Mouse (Mus musculus) olfactory bulb, adult 2 months (tissue): Measurements from ENCODE around the gene Cbarp. TPM values are rescaled to one million over a fixed set of nuclear protein-coding genes. Genes with fewer than 3 reads are reported as not detected.
A peak's percentile ranks its signal among the peaks of the same experiment; 100 is the strongest.

ENCODE experiments used
- H3K27ac ChIP-seq: fragments of 200-500 bp; 2 replicates; pipeline ENCODE4 v1.5.1; 2012; ENCODE audit warnings: low read depth, low read length; ENCODE audit not compliant: insufficient read depth
- H3K4me1 ChIP-seq: fragments of 200-500 bp; 2 replicates; pipeline ENCODE4 v1.6.1; 2012; ENCODE audit warnings: low read length; ENCODE audit not compliant: control insufficient read depth, insufficient read depth
- H3K4me3 ChIP-seq: fragments of 200-500 bp; 2 replicates; pipeline ENCODE4 v1.5.1; 2012; ENCODE audit warnings: mild to moderate bottlenecking, low read depth, low read length, moderate library complexity; ENCODE audit not compliant: insufficient read depth
- CTCF ChIP-seq: fragments of 200-500 bp; IDR thresholded peaks from 2 replicates; pipeline ENCODE4 v1.5.1; 2012; ENCODE audit warnings: low read depth, mild to moderate bottlenecking, low read length, moderate library complexity; ENCODE audit not compliant: insufficient read depth
- POLR2A ChIP-seq: fragments of 200-500 bp; IDR thresholded peaks from 2 replicates; pipeline ENCODE4 v1.6.1; 2012; ENCODE audit warnings: mild to moderate bottlenecking, low read depth, low read length, moderate library complexity; ENCODE audit not compliant: insufficient read depth
- WGBS: fragments of 180-500 bp; shearing (Covaris S2); methylation state at CpG from one replicate; pipeline ENCODE4 v1.1.7; 2018; 5-methylcytosine and 5-hydroxymethylcytosine counted together
- polyA plus RNA-seq: library from polyadenylated mRNA; stranded (reverse); fragments of >200 nt; gene quantifications from 2 replicates; pipeline ENCODE4 v1.2.4, GENCODE M21; 2012; ENCODE audit warnings: low replicate concordance; ENCODE audit not compliant: missing spikeins, insufficient read depth, insufficient read length

Gene Cbarp
- polyA plus RNA-seq, 1 experiment: not detected

DNA sequence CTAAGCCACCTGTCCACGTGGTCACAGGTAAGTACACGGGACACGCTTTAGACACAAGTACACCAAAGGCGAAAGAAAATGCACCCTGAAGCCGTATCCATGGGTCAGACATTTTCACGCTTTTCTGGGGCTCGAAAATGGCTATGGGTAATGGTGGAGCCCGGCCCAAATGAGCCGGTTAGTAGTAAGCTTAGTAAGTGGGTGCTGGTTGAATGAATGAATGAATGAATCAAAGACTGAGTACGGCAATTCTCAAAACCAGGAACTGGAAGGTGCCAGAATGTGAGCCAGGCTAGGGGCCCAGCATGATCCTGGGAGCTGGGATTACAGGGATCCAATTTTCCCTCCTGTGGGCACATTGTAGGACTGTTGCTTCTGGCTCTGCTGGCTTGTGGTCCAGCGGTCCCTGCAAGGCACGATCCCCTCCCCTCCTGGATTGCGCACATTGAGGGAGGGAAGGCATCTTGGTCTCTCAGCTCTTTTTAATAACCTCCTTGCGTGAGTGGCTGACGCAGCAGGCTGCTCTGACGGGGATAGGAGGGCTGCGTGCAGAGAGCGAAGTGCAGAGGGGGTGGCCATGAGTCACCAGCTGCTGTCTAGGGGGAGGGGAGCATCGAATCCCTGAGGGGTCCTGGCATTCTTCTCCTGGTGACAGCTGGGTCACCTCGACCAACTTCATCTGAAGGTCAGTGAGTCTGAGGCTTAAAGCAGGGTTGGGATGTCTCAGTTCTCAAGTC, 24.9 kb upstream of the Cbarp start, which contains the start of gene Cirbp:
Gene Cirbp (plus strand): TSS at position 594 of the 737 bp plus-strand sequence.
- Histone ChIP-seq H3K27ac (peak within 1 kb of the TSS; percentile 87), H3K4me3 (peak within 1 kb of the TSS; percentile 48), H3K4me1 (peaks cover 61% of the 10 kb centered on the region)
- TF ChIP-seq POLR2A (no peak), CTCF (no peak)
- WGBS: 8% methylated on average over 20 of the region's 20 CpGs

DNA sequence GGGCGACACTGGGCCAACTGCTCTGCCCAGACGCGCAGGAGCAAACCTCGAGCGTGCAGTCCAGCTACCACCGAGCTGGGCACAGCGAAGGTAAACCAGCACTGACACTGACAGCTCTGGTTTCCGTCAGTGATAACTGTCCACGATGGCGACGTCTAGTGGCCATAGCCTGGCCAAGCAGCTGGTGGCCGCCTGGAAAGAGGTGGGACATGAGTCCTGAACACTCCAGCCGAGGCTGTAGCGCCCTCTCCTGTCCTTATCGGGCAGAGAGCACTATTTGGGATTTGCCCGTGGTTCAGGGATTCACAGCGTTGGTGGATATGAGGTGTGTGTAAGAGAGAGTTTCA, 24.3 kb upstream of the Cbarp start:
- 0% methylated on average over 17 of the region's 17 CpGs for WGBS
- H3K27ac ChIP-seq: peak overlapping the region; percentile 87
- H3K4me3 ChIP-seq: peak overlapping the region; percentile 48
- peaks cover 61% of the 10 kb centered on the region for H3K4me1 ChIP-seq
- TF ChIP-seq CTCF (peak; percentile 94), POLR2A (no peak)

DNA sequence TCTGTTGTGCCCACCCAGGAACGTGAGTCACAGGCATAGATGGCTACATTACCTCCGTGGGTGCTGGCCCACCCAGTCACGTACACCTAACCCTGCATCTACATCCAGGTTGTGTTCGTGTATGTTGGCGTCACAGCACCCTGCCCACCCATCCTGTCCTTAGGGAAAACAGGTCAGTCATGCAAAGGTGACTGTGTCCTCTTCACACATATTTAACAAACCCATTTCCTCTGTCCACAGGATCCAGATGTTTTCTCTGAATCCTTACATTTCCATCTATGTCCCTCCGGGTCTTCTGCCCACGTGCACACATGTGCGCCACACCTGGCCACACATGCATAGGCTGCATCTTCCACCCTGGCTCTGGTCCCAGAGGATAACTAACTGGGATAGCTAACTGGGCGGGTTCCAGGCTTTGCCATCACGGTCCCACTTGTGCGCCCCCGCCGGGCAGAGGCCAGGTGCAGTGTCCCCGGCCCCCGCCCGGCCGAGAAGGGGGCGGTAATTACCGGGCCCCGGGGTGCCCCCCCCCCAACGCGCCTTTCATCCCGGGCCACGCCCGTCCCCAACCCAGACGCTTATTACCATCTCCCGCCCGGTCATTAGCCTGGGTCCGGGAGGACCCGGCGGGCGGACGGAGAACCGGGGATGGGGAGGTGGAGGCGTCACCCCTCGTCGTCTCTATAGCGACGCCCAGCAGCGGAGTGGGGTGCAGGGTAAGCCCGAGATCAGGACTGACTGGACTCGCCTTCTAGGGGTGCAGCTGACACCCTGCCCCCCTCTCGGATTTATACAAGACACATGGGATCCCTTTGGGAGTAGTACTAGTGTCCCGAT, 23.7 kb upstream of the Cbarp start:
- WGBS: 5% methylated on average over 44 of the region's 44 CpGs
- peak overlapping the region; percentile 83 for H3K27ac ChIP-seq
- peak overlapping the region; percentile 48 for H3K4me3 ChIP-seq
- TF ChIP-seq CTCF: no peak
- TF ChIP-seq POLR2A: no peak
- peaks cover 60% of the 10 kb centered on the region for H3K4me1 ChIP-seq

DNA sequence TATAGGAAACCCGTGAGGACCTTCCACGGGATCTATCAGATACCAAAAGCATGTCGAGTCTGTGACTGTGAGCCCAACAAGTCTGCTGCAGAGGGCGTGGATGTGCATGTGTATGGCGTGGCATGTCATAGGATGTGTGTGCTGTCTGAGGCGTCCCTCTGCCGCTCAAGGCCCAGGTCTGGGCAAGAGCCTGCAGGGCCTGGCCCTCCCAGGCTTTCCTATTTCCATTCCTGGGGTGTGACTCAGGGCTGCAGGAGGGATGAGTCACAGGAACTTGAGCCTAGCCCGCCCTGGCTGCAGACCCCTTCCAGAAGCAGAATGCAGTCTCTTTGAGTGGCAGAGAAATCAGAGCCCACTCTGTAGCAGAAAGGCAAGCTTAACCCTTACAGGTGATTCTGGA, 23.1 kb upstream of the Cbarp start:
- TF ChIP-seq POLR2A: no peak
- no peak for TF ChIP-seq CTCF
- Histone ChIP-seq H3K4me1 (peaks cover 66% of the 10 kb centered on the region), H3K27ac (peak overlapping the region; percentile 63), H3K4me3 (no peak overlapping the region)
- WGBS: 44% methylated on average over 8 of the region's 8 CpGs

DNA sequence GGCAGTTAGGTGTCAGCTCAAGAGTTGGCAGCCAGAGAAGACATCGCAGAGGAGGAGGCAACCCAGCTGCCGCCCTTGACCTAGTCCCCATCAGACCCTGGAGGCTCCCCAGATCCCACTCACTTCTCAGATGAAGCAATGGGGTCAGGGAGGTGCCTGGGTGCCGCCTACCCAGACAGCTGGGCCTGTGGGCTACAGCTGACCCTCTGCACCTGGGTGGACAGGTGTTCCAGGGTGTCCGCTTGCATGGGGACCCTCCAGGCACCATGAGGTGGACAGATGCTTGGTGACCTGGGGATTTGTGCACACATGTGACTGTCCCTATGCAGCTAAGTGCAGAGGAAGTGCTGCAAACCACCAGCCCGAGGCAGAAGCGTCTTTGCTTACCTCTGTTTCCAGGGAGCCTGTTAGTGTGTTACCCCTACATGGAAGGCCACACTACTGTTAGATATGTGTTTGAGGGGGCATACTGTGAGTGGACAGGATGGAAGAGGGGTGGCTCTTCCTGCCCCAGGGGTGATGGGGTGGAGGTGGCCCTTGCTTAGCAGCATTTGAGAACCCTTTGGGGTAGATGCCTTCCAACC, 22.2 kb upstream of the Cbarp start:
- Histone ChIP-seq H3K4me1 (peaks cover 74% of the 10 kb centered on the region), H3K4me3 (no peak overlapping the region), H3K27ac (peak overlapping the region; percentile 57; the same call in 1 of the 2 replicates)
- WGBS: 82% methylated on average over 6 of the region's 6 CpGs
- no peak for TF ChIP-seq CTCF
- TF ChIP-seq POLR2A: no peak

DNA sequence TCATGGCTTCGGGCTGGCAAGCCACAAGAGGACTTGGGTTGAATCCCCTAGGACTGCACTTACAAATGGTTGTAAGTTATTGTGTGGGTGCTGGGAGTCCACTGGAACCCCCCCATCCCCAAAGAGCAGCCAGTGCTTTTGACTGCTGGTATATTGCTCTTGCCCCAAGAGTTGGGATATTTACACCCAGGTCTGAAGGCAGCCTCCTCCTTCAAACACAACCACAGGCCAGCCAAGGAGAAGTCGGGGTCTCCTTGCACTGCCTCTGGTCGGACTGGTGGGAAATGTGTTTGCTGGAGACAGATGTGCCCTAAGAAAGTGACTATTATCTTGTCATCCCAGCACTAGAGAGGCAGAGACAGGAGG, 21.6 kb upstream of the Cbarp start:
- peaks cover 77% of the 10 kb centered on the region for H3K4me1 ChIP-seq
- H3K4me3 ChIP-seq: no peak overlapping the region
- peak overlapping the region; percentile 57; the same call in 1 of the 2 replicates for H3K27ac ChIP-seq
- 73% methylated on average over 3 of the region's 3 CpGs for WGBS
- no peak for TF ChIP-seq POLR2A
- no peak for TF ChIP-seq CTCF

DNA sequence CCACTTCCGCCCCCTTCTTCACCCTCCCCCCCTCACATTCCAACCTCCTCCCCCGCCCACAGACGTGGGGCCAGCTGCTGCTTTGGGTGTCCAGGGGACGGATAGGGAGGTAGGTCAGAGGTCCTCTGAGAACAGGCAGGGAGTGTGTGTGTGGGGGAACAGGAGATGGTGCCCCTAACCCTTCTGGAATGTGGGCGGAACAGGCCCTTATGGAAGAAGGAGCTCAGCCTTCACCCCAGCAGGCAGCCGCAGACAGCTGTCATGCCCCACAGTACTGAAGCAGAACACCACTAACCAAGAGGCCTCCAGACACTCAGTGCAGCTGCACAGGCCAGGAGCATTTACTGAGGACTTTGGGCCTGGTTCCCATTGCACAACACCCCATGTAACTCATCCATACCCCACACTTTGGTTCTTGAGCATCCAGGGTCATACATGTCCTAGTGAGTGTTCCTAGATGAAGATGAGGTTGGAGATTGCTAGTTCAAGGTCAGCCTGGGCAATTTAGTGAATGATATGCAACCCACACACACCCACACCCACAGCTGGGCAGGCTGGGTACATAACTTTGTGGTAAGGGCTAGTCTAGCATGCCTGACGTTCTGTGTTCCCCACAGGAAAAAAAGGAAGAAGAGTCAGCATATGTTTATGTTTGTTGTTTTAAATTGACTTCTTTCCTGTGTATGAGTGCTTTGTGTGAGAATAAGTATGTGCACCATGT, 21.0 kb upstream of the Cbarp start:
- WGBS: 29% methylated on average over 7 of the region's 7 CpGs
- Histone ChIP-seq H3K4me1 (peaks cover 83% of the 10 kb centered on the region), H3K4me3 (no peak overlapping the region), H3K27ac (peak overlapping the region; percentile 57)
- no peak for TF ChIP-seq POLR2A
- TF ChIP-seq CTCF: no peak

DNA sequence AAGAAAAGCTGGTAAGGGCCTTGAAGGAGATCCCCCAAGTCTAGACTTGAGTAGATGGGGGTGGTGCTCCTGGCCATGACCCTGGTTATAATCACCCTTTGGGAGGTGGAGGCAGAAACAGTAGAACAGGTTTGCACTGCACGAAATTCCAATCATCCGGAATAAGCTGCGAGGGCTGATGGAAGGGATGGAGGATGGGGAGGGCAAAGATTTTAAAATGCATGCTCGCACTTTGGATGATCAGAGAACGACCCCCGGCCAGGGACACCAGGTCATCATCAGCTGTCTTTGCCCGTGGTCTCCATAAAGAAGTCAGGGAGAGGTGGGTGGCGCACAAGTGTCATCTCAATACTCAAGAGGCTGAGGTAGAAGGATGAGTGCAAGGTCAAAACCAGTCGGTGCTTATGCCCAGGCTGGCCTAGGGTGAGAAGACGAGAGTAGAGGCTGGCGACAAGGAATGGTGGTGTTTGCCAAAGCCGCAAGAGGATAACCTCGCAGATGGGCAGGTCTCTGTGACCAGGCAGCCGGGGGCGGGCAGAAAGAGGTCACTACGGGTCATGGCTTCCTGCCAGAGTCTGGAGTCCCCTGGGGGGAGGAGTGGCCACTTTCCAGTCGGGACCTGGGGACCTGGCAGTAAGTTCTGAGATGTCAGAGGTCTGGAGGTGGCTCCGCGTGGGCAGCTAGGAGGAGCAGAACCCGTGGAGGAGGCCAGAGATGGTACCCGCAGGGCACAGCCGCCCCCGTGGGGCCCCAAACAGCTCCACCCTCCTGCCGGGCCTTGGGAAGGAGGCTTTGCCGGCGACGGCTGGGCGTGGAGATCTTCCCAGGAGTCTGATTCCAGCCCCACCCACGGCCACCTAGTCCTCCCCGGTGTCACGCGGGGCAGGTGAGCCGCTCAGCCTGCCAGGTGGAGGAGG, 20.1 kb upstream of the Cbarp start:
- TF ChIP-seq POLR2A (no peak), CTCF (no peak)
- WGBS: 7% methylated on average over 33 of the region's 33 CpGs
- H3K4me1 ChIP-seq: peaks cover 88% of the 10 kb centered on the region

More for the DNA sequence above, 20.1 kb upstream of the Cbarp start:
- H3K4me3 ChIP-seq: peak overlapping the region; percentile 49; the same call in 1 of the 2 replicates
- peak overlapping the region; percentile 74 for H3K27ac ChIP-seq
